Comparison of ENCODE assay signal across 1 mouse cellular context in the genomic region with DNA sequence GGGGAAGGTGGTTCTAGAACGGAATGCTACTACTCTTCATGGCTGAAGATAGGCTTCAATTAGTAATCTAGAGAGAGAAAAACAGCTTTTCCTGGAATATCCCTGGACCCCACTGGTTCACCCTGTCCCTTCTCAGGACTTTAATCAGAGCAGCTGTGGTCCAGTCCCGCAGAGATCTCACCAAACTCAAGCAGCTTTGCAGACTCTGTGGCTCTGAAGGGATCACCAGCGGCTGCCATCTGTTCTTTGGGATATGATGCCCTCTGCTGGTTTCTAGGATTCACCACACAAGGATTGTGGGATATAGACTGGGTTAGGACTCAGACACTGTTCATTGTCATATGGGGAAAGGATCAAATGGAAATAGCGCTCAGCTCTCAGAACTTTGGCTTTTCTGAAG.
TF ChIP-seq lines count a peak whose summit lies in the region.

No protein-coding gene starts in this region.

TF ChIP-seq in MEL, 35 proteins besides CTCF, POLR2A, EP300 and RAD21:
- TF ChIP-seq SMC3 (IDR thresholded peaks at IDR 0.05; ENCODE audit: low read depth, low read length) (peak; percentile 63), USF2 (IDR thresholded peaks at IDR 0.05; ENCODE audit: borderline replicate concordance in 1 of 2, insufficient read depth in 1 of 2, low read depth in 1 of 2, low read length in 2 of 2) (no peak), ZNF384 (IDR thresholded peaks at IDR 0.05; ENCODE audit: low read depth, low read length) (0 out of 2 replicates have a peak, but pooled peaks have one; percentile 8), ZC3H11A (IDR thresholded peaks at IDR 0.05; ENCODE audit: low read depth, low read length) (peak; percentile 35), E2F4 (IDR thresholded peaks at IDR 0.05; ENCODE audit: borderline replicate concordance, low read depth, low read length) (no peak)
